In genomic region chr13:45577784-45578183, GRCm38 (mm10) we compare ENCODE assay signal across 9 mouse cellular contexts.
A peak's percentile ranks its signal among the peaks of the same experiment; 100 is the strongest.
DNase-seq lines count a peak whose midpoint lies in the region; ATAC-seq and TF ChIP-seq lines count a peak whose summit lies in the region.
"Had no signal": no experiment of that assay in that cellular context is flagged by ENCODE, and none has a peak within 500 bp of the region (broad histone marks: within the 10 kb centered on the region; RNA-seq: fewer than 3 reads in every experiment).

No protein-coding gene starts in this region.

- no peak overlapping the region for H3K4me3 ChIP-seq in left cerebral cortex, adult 2 months
- no peak overlapping the region for H3K4me3 ChIP-seq in heart, embryonic 14.5 days (ENCODE audit: control insufficient read depth in 1 of 2, insufficient read depth in 1 of 2, low read depth in 1 of 2, low read length in 2 of 2)
- no peak overlapping the region for H3K4me3 ChIP-seq in forebrain, embryonic 15.5 days
- H3K4me3 ChIP-seq: neural tube, embryonic 12.5 days had no signal

- no peak overlapping the region for H3K9ac ChIP-seq in heart, embryonic 14.5 days (ENCODE audit: low read length)
- no peak overlapping the region for H3K9ac ChIP-seq in forebrain, embryonic 15.5 days (replicated peaks)
- H3K9ac ChIP-seq: neural tube, embryonic 12.5 days had no signal

- no peak for DNase-seq in left cerebral cortex, adult 2 months (ENCODE audit: extremely low spot score in 1 of 2, low spot score in 2 of 2)
- DNase-seq in left cerebral cortex, postnatal 36 days (ENCODE audit: low spot score in 2 of 2) = no peak
- peak; percentile 43 for DNase-seq in ZHBTc4 (ENCODE audit: low read depth, low spot score)
- DNase-seq in kidney, postnatal 36 days = peak; percentile 81 to 85

- H3K4me2 ChIP-seq in heart, embryonic 14.5 days (ENCODE audit: low read length) = no peak overlapping the region
- no peak overlapping the region for H3K4me2 ChIP-seq in forebrain, embryonic 15.5 days (replicated peaks)
- H3K4me2 ChIP-seq: neural tube, embryonic 12.5 days had no signal

- no peaks in the 10 kb centered on the region for H3K9me3 ChIP-seq in heart, embryonic 14.5 days (ENCODE audit: control insufficient read depth, low read length)
- H3K9me3 ChIP-seq in forebrain, embryonic 15.5 days = no peaks in the 10 kb centered on the region
- H3K9me3 ChIP-seq: neural tube, embryonic 12.5 days had no signal

- H3K27me3 ChIP-seq in heart, embryonic 14.5 days (ENCODE audit: control insufficient read depth, insufficient read depth, low read length) = no peaks in the 10 kb centered on the region
- H3K27me3 ChIP-seq in forebrain, embryonic 15.5 days = no peaks in the 10 kb centered on the region
- H3K27me3 ChIP-seq: neural tube, embryonic 12.5 days had no signal

- intact Hi-C loops in left cerebral cortex, adult 2 months (cut with DNase I) = no loop called here
- intact Hi-C loops in left cerebral cortex, postnatal 36 days (cut with DNase I) = loop anchor here (5.0 kb wide), 1 partner anchor 55 kb away; no protein-coding TSS in a partner anchor

- H3K27ac ChIP-seq in left cerebral cortex, adult 2 months = no peak overlapping the region
- peak overlapping the region; percentile 49 to 84; a peak in 2 of 4 replicates for H3K27ac ChIP-seq in heart, embryonic 14.5 days (replicated peaks in 1 of 2; ENCODE audit: control insufficient read depth in 1 of 2, insufficient read depth in 1 of 2, low read depth in 2 of 2, low read length in 2 of 2)
- H3K27ac ChIP-seq in forebrain, embryonic 15.5 days (replicated peaks) = no peak overlapping the region
- H3K27ac ChIP-seq: neural tube, embryonic 12.5 days had no signal

- ATAC-seq in heart, embryonic 14.5 days (ENCODE audit: insufficient number of reproducible peaks, insufficient read depth, low FRiP score, low read depth) = 0 out of 2 replicates have a peak, but pooled peaks have one; percentile 58
- ATAC-seq in CD4-positive, CD25-positive, alpha-beta regulatory T cell, adult 4 months = no peak
- no peak for ATAC-seq in monocyte, adult 5-6 weeks (replicated peaks; ENCODE audit: insufficient number of reproducible peaks, low FRiP score, low TSS enrichment, poor library complexity, severe bottlenecking)
- no peak for ATAC-seq in forebrain, embryonic 15.5 days (replicated peaks)

- H3K4me1 ChIP-seq in heart, embryonic 14.5 days (ENCODE audit: control insufficient read depth in 2 of 2, insufficient read depth in 2 of 2, low read length in 2 of 2) = peaks cover 22 to 25% of the 10 kb centered on the region in 2 experiments
- peaks cover under 1% of the 10 kb centered on the region; the same call in 1 of the 2 replicates for H3K4me1 ChIP-seq in forebrain, embryonic 15.5 days

- WGBS in heart, embryonic 14.5 days = 28% methylated on average over 2 of the region's 2 CpGs
- 60% methylated on average over 2 of the region's 2 CpGs for WGBS in forebrain, embryonic 15.5 days

- peak; percentile 44 for TF ChIP-seq CTCF in left cerebral cortex, adult 2 months (IDR thresholded peaks at IDR 0.05)

- H3K36me3 ChIP-seq in heart, embryonic 14.5 days (ENCODE audit: control insufficient read depth, insufficient read depth, low read length) = no peaks in the 10 kb centered on the region
- H3K36me3 ChIP-seq in forebrain, embryonic 15.5 days = no peaks in the 10 kb centered on the region
- H3K36me3 ChIP-seq: neural tube, embryonic 12.5 days had no signal

Comparison
In these comparisons a context has a peak if more than half of its experiments do, and no peak if none do; other contexts are left out.
1. DNase-seq: peak in ZHBTc4 (single experiment) and kidney, postnatal 36 days (2 of 2); none in left cerebral cortex, adult 2 months (0 of 2) and left cerebral cortex, postnatal 36 days (0 of 2).
2. H3K27ac ChIP-seq: peak in heart, embryonic 14.5 days (2 of 2); none in left cerebral cortex, adult 2 months (single experiment) and forebrain, embryonic 15.5 days (single experiment).